In genomic region chr9:42686104-42686503, GRCm38 (mm10) we compare ENCODE assay signal across 21 mouse cellular contexts.
"Had no signal": no experiment of that assay in that cellular context is flagged by ENCODE, and none has a peak within 500 bp of the region (broad histone marks: within the 10 kb centered on the region; RNA-seq: fewer than 3 reads in every experiment).

No protein-coding gene starts in this region.

- H3K4me3 ChIP-seq: limb, embryonic 10.5 days; limb, embryonic 13.5 days; liver, embryonic 12.5 days; liver, embryonic 15.5 days; lung, embryonic 15.5 days; megakaryocyte, embryonic 14.5 days; midbrain, embryonic 12.5 days; stomach, embryonic 15.5 days had no signal

- H3K9ac ChIP-seq: limb, embryonic 13.5 days; liver, embryonic 12.5 days; liver, embryonic 15.5 days; lung, embryonic 15.5 days; midbrain, embryonic 12.5 days; stomach, embryonic 15.5 days had no signal

- H3K36me3 ChIP-seq: limb, embryonic 10.5 days; limb, embryonic 13.5 days; liver, embryonic 12.5 days; liver, embryonic 15.5 days; lung, embryonic 15.5 days; midbrain, embryonic 12.5 days; stomach, embryonic 15.5 days had no signal

- H3K9me3 ChIP-seq: limb, embryonic 10.5 days; limb, embryonic 13.5 days; liver, embryonic 12.5 days; liver, embryonic 15.5 days; lung, embryonic 15.5 days; megakaryocyte, embryonic 14.5 days; midbrain, embryonic 12.5 days; stomach, embryonic 15.5 days had no signal

- H3K4me1 ChIP-seq: liver, embryonic 12.5 days; liver, embryonic 15.5 days; lung, embryonic 15.5 days; megakaryocyte, embryonic 14.5 days; midbrain, embryonic 12.5 days; stomach, embryonic 15.5 days had no signal

- H3K4me2 ChIP-seq: limb, embryonic 13.5 days; liver, embryonic 12.5 days; liver, embryonic 15.5 days; lung, embryonic 15.5 days; midbrain, embryonic 12.5 days; stomach, embryonic 15.5 days had no signal

- DNase-seq: kidney, adult 2 months; kidney, postnatal 25 days; liver; lung, adult 18-20 months; lung, postnatal 10 days; lung, postnatal 36 days; right cerebral cortex, postnatal 25 days; spleen, adult 18-20 months; thymus, adult 2 months; thymus, postnatal 14 days; thymus, postnatal 4 days had no signal

- H3K27ac ChIP-seq: kidney, postnatal 0 days; limb, embryonic 10.5 days; limb, embryonic 13.5 days; liver, embryonic 12.5 days; liver, embryonic 15.5 days; lung, embryonic 15.5 days; midbrain, embryonic 12.5 days; stomach, embryonic 15.5 days had no signal

- H3K27me3 ChIP-seq: limb, embryonic 13.5 days; liver, embryonic 12.5 days; liver, embryonic 15.5 days; lung, embryonic 15.5 days; midbrain, embryonic 12.5 days; stomach, embryonic 15.5 days had no signal

- ATAC-seq: intestine, postnatal 0 days; liver, embryonic 12.5 days had no signal
